Mouse (Mus musculus): ENCODE results near the gene Gm49336. TPM values are rescaled to one million over a fixed set of nuclear protein-coding genes. Genes with fewer than 3 reads are reported as not detected.
A peak's percentile ranks its signal among the peaks of the same experiment; 100 is the strongest.

Gm49336 gene
- polyA plus RNA-seq, 1 experiment from 2014 or later, result 58.8 TPM

DNA sequence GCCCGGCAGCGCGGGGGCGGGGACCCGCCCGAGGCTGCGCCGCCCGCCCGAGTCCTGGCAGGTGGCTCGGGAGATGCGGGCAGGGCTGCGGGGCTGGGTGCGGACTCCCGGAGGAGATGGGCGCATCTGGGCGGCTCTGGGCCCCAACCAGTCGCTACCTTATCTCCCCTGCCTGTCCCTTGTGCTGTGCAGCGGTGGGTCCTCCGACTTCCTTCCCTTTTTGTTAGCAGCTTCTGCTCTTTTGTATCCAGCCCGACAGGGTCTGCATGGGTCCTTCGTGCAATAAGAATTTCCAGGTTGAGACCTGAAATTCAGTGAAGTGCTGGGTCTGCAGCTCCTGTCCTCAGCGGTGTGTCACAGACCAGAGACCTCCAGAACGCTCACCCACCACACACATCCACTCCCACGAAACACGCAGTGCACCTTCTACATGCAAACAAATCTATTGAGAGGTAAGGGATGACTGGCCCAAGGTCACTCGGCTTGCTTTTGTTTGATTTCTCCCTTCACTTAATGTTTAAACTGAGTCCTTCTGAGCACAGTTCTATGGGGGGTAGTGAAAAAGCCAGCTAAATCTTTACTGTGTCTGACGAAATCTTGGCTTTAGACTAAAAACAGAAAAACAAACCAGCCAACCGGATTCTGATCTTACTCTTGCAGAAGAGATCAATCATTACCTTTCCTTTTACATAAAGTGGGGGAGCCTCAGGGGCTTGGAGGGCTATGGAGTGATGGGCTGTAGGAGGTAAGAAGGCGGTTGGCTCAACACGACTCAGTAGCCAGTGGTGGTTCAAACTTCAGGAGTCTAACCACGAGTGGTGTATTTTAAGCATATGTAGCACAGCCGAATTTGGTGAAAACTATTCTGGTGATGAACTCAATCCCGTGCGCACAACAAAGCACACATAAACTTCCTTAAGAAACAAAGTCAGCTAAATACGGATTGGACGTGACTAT is 73.4 kb downstream of the Gm49336 start:
- ATAC-seq (replicated peaks; ENCODE audit: low FRiP score, low TSS enrichment, low read depth), result peak; percentile 47
- 16% methylated on average over 35 of the region's 37 CpGs for WGBS

DNA sequence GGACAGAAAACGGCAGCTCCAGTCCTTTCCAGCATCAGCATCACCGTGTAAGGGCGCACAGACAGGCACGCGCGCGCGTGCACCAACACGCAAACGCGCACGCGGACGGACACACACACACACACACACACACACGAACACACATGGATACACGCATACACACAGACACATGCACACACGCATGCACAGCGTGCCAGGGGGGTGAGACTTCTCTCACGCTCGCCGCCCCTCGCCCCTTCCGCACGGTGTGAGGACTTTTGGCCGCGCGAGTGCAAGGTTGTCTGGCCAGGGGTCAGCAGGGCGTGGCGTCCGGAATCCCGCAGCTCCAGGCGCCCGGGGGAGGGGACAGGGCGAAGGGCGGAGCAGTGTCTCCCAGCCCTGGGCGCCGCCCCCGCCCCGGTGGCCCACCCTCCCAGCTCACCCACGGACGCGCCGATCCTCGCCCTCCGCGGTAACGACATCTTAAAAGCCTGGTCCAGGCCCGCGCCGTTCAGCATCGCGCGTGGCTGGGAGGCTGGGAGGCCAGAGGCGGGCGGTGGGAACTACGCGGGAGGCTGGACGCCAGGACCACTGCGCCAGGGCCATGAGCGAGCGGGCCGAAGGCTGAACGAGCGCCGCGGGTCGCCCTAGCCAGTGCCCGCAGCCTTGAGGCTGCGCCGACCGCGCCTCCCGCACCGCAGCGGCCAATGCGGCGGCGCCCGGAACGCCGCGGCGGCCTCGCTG is 74.3 kb downstream of the Gm49336 start:
- under 1% methylated on average over 78 of the region's 84 CpGs for WGBS
- Histone ChIP-seq H3K9ac (ENCODE audit: low read length) (peak overlapping the region; percentile 69), H3K27ac (ENCODE audit: low read depth) (peak overlapping the region; percentile 62), H3K4me1 (replicated peaks; ENCODE audit: control insufficient read depth, insufficient read depth, low read length) (peaks cover 6% of the 10 kb centered on the region), H3K4me2 (ENCODE audit: low read length) (peak overlapping the region; percentile 98), H3K9me3 (ENCODE audit: control insufficient read depth, low read length) (no peaks in the 10 kb centered on the region), H3K4me3 (ENCODE audit: low read depth, low read length) (peak overlapping the region; percentile 62), H3K27me3 (replicated peaks; ENCODE audit: control insufficient read depth, insufficient read depth, low read length) (peaks cover 11% of the 10 kb centered on the region), H3K36me3 (ENCODE audit: control insufficient read depth, insufficient read depth, low read length) (no peaks in the 10 kb centered on the region)
- DNase-seq (ENCODE audit: low spot score), result peak; percentile 80
- ATAC-seq (replicated peaks; ENCODE audit: low FRiP score, low TSS enrichment, low read depth), result peak; percentile 70

More for the DNA sequence above, 73.4 kb downstream of the Gm49336 start:
- Histone ChIP-seq H3K36me3 (ENCODE audit: control insufficient read depth, insufficient read depth, low read length) (no peaks in the 10 kb centered on the region), H3K4me2 (ENCODE audit: low read length) (peak overlapping the region; percentile 98), H3K9ac (ENCODE audit: low read length) (peak overlapping the region; percentile 69), H3K4me3 (ENCODE audit: low read depth, low read length) (peak overlapping the region; percentile 62), H3K27ac (ENCODE audit: low read depth) (peak overlapping the region; percentile 62), H3K9me3 (ENCODE audit: control insufficient read depth, low read length) (no peaks in the 10 kb centered on the region), H3K27me3 (replicated peaks; ENCODE audit: control insufficient read depth, insufficient read depth, low read length) (peaks cover 11% of the 10 kb centered on the region), H3K4me1 (replicated peaks; ENCODE audit: control insufficient read depth, insufficient read depth, low read length) (peaks cover 6% of the 10 kb centered on the region)
- peak; percentile 69 for DNase-seq (ENCODE audit: low spot score)

- WGBS, result 30% methylated on average over 9 of the region's 9 CpGs
- ATAC-seq (replicated peaks; ENCODE audit: low FRiP score, low TSS enrichment, low read depth), result peak; percentile 14; the same call in 1 of the 2 replicates
- no peak overlapping the region; the same call in 1 of the 2 replicates for H3K27ac ChIP-seq (ENCODE audit: low read depth)
Observed at GRCm38 (mm10) chr14:60176469-60176890, 74.8 kb downstream of the Gm49336 start.

GRCm38 (mm10) chr14:60172286-60173055 is 78.8 kb downstream of the Gm49336 start:
- H3K4me3 ChIP-seq (ENCODE audit: low read depth, low read length), result no peak overlapping the region

More at GRCm38 (mm10) chr14:60176469-60176890, 74.8 kb downstream of the Gm49336 start:
- DNase-seq (ENCODE audit: low spot score), result no peak
- Histone ChIP-seq H3K36me3 (ENCODE audit: control insufficient read depth, insufficient read depth, low read length) (no peaks in the 10 kb centered on the region), H3K9me3 (ENCODE audit: control insufficient read depth, low read length) (no peaks in the 10 kb centered on the region), H3K4me3 (ENCODE audit: low read depth, low read length) (peak overlapping the region; percentile 62), H3K4me1 (replicated peaks; ENCODE audit: control insufficient read depth, insufficient read depth, low read length) (peaks cover 6% of the 10 kb centered on the region), H3K4me2 (ENCODE audit: low read length) (peak overlapping the region; percentile 98), H3K27me3 (replicated peaks; ENCODE audit: control insufficient read depth, insufficient read depth, low read length) (peaks cover 11% of the 10 kb centered on the region), H3K9ac (ENCODE audit: low read length) (peak overlapping the region; percentile 69)

GRCm38 (mm10) chr14:60170845-60171610 is 80.3 kb downstream of the Gm49336 start:
- Histone ChIP-seq H3K27ac (ENCODE audit: low read depth) (peak overlapping the region; percentile 60), H3K9ac (ENCODE audit: low read length) (no peak overlapping the region), H3K4me1 (replicated peaks; ENCODE audit: control insufficient read depth, insufficient read depth, low read length) (no peaks in the 10 kb centered on the region), H3K4me2 (ENCODE audit: low read length) (no peak overlapping the region; the same call in 1 of the 2 replicates), H3K4me3 (ENCODE audit: low read depth, low read length) (no peak overlapping the region), H3K27me3 (replicated peaks; ENCODE audit: control insufficient read depth, insufficient read depth, low read length) (peaks cover 7% of the 10 kb centered on the region), H3K36me3 (ENCODE audit: control insufficient read depth, insufficient read depth, low read length) (no peaks in the 10 kb centered on the region), H3K9me3 (ENCODE audit: control insufficient read depth, low read length) (no peaks in the 10 kb centered on the region)
- peak; percentile 67 for DNase-seq (ENCODE audit: low spot score)
- WGBS, result 53% methylated on average over 16 of the region's 16 CpGs
- peak; percentile 79 for ATAC-seq (replicated peaks; ENCODE audit: low FRiP score, low TSS enrichment, low read depth)

More at GRCm38 (mm10) chr14:60172286-60173055, 78.8 kb downstream of the Gm49336 start:
- H3K27me3 ChIP-seq (replicated peaks; ENCODE audit: control insufficient read depth, insufficient read depth, low read length), result peaks cover 7% of the 10 kb centered on the region
- peak overlapping the region; percentile 60 for H3K27ac ChIP-seq (ENCODE audit: low read depth)
- peak overlapping the region; percentile 22 for H3K4me2 ChIP-seq (ENCODE audit: low read length)
- H3K9ac ChIP-seq (ENCODE audit: low read length), result no peak overlapping the region
- no peaks in the 10 kb centered on the region for H3K9me3 ChIP-seq (ENCODE audit: control insufficient read depth, low read length)
- no peak for DNase-seq (ENCODE audit: low spot score)
- H3K4me1 ChIP-seq (replicated peaks; ENCODE audit: control insufficient read depth, insufficient read depth, low read length), result peaks cover 6% of the 10 kb centered on the region
- ATAC-seq (replicated peaks; ENCODE audit: low FRiP score, low TSS enrichment, low read depth), result no peak
- WGBS, result 52% methylated on average over 12 of the region's 12 CpGs
- H3K36me3 ChIP-seq (ENCODE audit: control insufficient read depth, insufficient read depth, low read length), result no peaks in the 10 kb centered on the region

DNA sequence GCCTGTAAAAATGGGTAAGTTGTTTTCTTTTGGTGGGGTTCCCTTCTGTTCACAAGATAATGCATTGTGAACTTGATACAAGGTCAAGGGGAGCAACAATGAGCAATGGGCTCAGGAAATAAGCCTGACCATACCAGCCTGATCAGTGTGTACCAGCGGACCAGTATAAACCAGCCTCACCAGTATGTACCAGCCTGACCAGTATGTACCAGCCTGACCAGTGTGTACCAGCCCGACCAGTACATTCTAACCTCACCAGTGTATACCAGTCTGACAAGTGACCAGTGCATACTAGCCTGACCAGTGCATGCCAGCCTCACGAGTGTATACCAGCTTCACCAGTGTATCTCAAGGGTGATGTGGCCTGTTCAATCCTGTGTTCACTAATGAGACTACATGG is 87.9 kb downstream of the Gm49336 start:
- no peaks in the 10 kb centered on the region for H3K27me3 ChIP-seq (replicated peaks; ENCODE audit: control insufficient read depth, insufficient read depth, low read length)
- ATAC-seq (replicated peaks; ENCODE audit: low FRiP score, low TSS enrichment, low read depth), result no peak
- no peak overlapping the region for H3K4me2 ChIP-seq (ENCODE audit: low read length)
- H3K27ac ChIP-seq (ENCODE audit: low read depth), result no peak overlapping the region
- no peaks in the 10 kb centered on the region for H3K9me3 ChIP-seq (ENCODE audit: control insufficient read depth, low read length)
- H3K4me3 ChIP-seq (ENCODE audit: low read depth, low read length), result no peak overlapping the region
- no peaks in the 10 kb centered on the region for H3K36me3 ChIP-seq (ENCODE audit: control insufficient read depth, insufficient read depth, low read length)
- H3K9ac ChIP-seq (ENCODE audit: low read length), result no peak overlapping the region
- DNase-seq (ENCODE audit: low spot score), result no peak
- WGBS, result 85% methylated on average over 3 of the region's 3 CpGs
- no peaks in the 10 kb centered on the region for H3K4me1 ChIP-seq (replicated peaks; ENCODE audit: control insufficient read depth, insufficient read depth, low read length)
